Mouse (Mus musculus): ENCODE results near the gene Enpp1. TPM values are rescaled to one million over a fixed set of nuclear protein-coding genes. Genes with fewer than 3 reads are reported as not detected.

The Enpp1 gene
- 1.5 and 2.9 TPM in 2 replicates for polyA plus RNA-seq (2012; rRNA removed; ENCODE audit: low replicate concordance)

GRCm38 (mm10) chr10:24711480-24712366, at the start of gene Enpp1:
TSS of gene Enpp1 (minus strand) at chr10:24712159.

GRCm38 (mm10) chr10:24595250-24596002, 116.5 kb downstream of the Enpp1 start, which contains the start of gene Ccn2:
TSS of gene Ccn2 (plus strand) at chr10:24595442.

Other genes starting within 250 kb of the Enpp1 start
- gene Ccn2, start 116.7 kb downstream of the Enpp1 start, polyA plus RNA-seq (2012; rRNA removed; ENCODE audit: low replicate concordance): 38.4 and 66.4 TPM in 2 replicates
- 2.7 and 5.5 TPM in 2 replicates for gene Enpp3, start 130.7 kb upstream of the Enpp1 start, polyA plus RNA-seq (2012; rRNA removed; ENCODE audit: low replicate concordance)
- 14.6 and 19.6 TPM in 2 replicates for gene Med23, start 157.8 kb upstream of the Enpp1 start, polyA plus RNA-seq (2012; rRNA removed; ENCODE audit: low replicate concordance)
- gene Arg1, start 215.3 kb upstream of the Enpp1 start, polyA plus RNA-seq (2012; rRNA removed; ENCODE audit: low replicate concordance): 1.3 and 2.0 TPM in 2 replicates